Mouse (Mus musculus): ENCODE measurements around the gene Tmem236.
A peak's percentile ranks its signal among the peaks of the same experiment; 100 is the strongest.

Gene Tmem236

GRCm38 (mm10) chr2:14174334-14174733, at the start of gene Tmem236:
Gene Tmem236, plus strand, starts transcription at chr2:14174523.
- DNase-seq = no peak

GRCm38 (mm10) chr2:14126387-14126786, 47.9 kb upstream of the Tmem236 start:
- DNase-seq = no peak

GRCm38 (mm10) chr2:14127629-14128028, 46.7 kb upstream of the Tmem236 start:
- no peak for DNase-seq

GRCm38 (mm10) chr2:14130641-14131339, 43.5 kb upstream of the Tmem236 start:
- no peak for DNase-seq

- no peak for DNase-seq
Observed at GRCm38 (mm10) chr2:14132468-14133326, 41.6 kb upstream of the Tmem236 start.

GRCm38 (mm10) chr2:14136906-14137305, 37.4 kb upstream of the Tmem236 start:
- DNase-seq = peak in 1 of 2 experiments; percentile 15

- no peak for DNase-seq
Observed at GRCm38 (mm10) chr2:14139590-14139989, 34.7 kb upstream of the Tmem236 start.

GRCm38 (mm10) chr2:14140044-14140443, 34.3 kb upstream of the Tmem236 start:
- DNase-seq = no peak

- no peak for DNase-seq
Observed at GRCm38 (mm10) chr2:14145311-14145710, 29.0 kb upstream of the Tmem236 start.

GRCm38 (mm10) chr2:14146913-14147312, 27.4 kb upstream of the Tmem236 start:
- DNase-seq = no peak

- DNase-seq = no peak
Observed at GRCm38 (mm10) chr2:14150829-14151228, 23.5 kb upstream of the Tmem236 start.

- DNase-seq = no peak
Observed at GRCm38 (mm10) chr2:14151854-14152253, 22.5 kb upstream of the Tmem236 start.

GRCm38 (mm10) chr2:14159047-14159446, 15.3 kb upstream of the Tmem236 start:
- no peak for DNase-seq

GRCm38 (mm10) chr2:14159756-14160155, 14.6 kb upstream of the Tmem236 start:
- no peak for DNase-seq

GRCm38 (mm10) chr2:14164459-14165030, 9.8 kb upstream of the Tmem236 start:
- no peak for DNase-seq

- DNase-seq = no peak
Observed at GRCm38 (mm10) chr2:14165066-14165465, 9.3 kb upstream of the Tmem236 start.

GRCm38 (mm10) chr2:14165618-14166344, 8.5 kb upstream of the Tmem236 start:
- DNase-seq = no peak

GRCm38 (mm10) chr2:14167721-14168120, 6.6 kb upstream of the Tmem236 start:
- DNase-seq = no peak

GRCm38 (mm10) chr2:14176460-14177193, 2.3 kb downstream of the Tmem236 start:
- DNase-seq = no peak

- no peak for DNase-seq
Observed at GRCm38 (mm10) chr2:14184375-14184774, 10.1 kb downstream of the Tmem236 start.

- no peak for DNase-seq
Observed at GRCm38 (mm10) chr2:14190684-14191083, 16.4 kb downstream of the Tmem236 start.

GRCm38 (mm10) chr2:14191601-14192000, 17.3 kb downstream of the Tmem236 start:
- no peak for DNase-seq
